Mouse (Mus musculus): ENCODE measurements around the gene Aldh1a1.

The Aldh1a1 gene

DNA sequence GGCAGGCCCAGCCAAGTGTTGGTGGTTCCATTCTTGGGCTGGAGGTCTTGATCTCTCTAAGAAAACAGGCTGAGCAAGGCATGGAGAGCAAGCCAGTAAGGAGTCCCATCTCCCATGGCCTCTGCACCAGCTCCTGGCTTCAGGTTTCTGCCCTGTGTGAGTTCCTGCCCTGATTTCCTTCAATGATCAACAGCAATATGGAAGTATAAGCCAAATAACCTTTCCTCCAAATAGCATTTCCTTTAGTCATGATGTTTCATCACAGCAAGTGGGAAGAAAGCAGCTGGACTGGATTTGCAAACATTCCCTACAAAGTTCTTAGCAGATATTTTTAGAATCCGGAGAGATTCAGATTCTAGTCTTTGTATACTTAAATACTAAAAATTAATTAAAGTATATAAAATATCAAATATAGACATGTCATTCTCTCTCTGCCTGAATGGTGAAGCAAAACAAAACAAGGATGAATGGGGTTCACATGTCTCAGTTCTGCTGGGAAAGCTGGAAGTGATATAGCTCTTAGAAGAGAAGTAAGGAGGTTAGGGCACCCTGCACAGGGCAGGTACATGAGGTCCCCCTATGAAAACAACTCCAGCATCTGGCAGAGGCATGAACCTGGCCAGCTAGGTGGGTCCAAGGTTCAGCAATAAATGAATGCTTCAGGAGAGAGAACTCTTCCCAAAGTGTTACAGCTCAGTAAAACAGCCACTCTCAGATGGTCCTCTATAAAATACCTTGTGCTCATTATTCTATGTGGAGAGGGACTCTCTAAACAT lies 37.6 kb downstream of the Aldh1a1 start:
- Histone ChIP-seq H3K27me3 (ENCODE audit: control insufficient read depth, insufficient read depth, low read length, poor library complexity, severe bottlenecking) (no peaks in the 10 kb centered on the region), H3K36me3 (ENCODE audit: control insufficient read depth, insufficient read depth, low read length, poor library complexity, severe bottlenecking) (no peaks in the 10 kb centered on the region)
- no peak for DNase-seq (ENCODE audit: low read depth, low spot score)

DNA sequence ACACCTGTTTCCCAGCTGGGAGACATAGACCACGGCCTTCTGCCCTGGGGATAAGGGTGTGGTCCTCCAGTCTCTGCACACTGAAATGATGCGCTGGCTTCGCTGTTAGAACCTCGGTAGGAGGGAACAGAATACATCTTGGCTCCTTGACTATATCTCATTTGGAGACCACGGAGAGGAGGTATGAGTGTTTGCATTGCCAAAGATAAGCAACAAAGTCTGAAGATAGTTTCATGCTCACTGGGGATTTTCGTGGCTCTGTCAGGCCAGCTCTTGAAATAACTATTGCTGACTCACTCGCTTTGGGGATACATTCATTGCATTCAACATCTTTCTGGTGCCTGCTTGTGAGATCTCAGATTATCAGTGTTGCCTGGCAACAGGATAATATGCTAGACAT lies 44.0 kb downstream of the Aldh1a1 start:
- H3K36me3 ChIP-seq (ENCODE audit: control insufficient read depth, insufficient read depth, low read length, poor library complexity, severe bottlenecking): no peaks in the 10 kb centered on the region
- DNase-seq (ENCODE audit: low read depth, low spot score): no peak
- no peaks in the 10 kb centered on the region for H3K27me3 ChIP-seq (ENCODE audit: control insufficient read depth, insufficient read depth, low read length, poor library complexity, severe bottlenecking)

DNA sequence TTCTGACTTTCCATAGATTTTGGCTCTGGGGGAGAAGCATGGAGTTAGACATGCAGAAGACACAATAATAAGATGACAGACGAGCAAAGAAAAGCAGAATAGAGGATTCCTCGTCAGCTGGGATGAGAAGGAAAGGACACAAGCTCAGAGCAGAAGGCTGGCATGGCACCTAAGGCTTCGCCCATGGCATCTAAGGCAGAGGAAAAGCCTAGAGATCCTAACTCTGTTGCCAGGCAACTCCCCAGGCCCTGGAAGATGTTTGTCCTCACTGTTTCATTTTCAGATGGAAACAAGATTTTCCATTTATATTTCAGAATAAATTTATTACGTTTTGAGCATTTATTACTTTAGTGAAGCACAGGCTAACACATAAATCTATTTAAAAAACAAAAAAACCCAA lies 48.5 kb downstream of the Aldh1a1 start:
- Histone ChIP-seq H3K36me3 (ENCODE audit: control insufficient read depth, insufficient read depth, low read length, poor library complexity, severe bottlenecking) (no peaks in the 10 kb centered on the region), H3K27me3 (ENCODE audit: control insufficient read depth, insufficient read depth, low read length, poor library complexity, severe bottlenecking) (no peaks in the 10 kb centered on the region)
- DNase-seq (ENCODE audit: low read depth, low spot score): no peak

DNA sequence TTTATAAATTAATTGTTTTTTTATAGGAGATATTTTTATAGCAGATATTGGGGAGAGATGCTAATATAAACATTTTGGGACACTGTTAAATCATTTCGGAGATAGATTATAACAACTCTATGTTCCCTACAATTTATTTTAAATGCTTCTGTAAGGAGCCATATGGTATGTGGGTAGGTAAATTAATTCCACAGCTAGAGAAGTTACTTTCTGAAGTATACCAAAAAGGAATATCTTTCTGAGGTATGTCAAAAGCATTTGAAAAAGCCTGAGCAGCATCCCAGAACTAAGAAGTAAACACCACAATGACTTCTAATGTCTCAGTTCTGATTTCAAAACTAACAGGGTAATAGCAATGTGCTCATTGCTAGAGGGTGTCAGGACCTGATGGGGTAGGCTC lies 49.4 kb downstream of the Aldh1a1 start:
- no peak for DNase-seq (ENCODE audit: low read depth, low spot score)
- Histone ChIP-seq H3K36me3 (ENCODE audit: control insufficient read depth, insufficient read depth, low read length, poor library complexity, severe bottlenecking) (no peaks in the 10 kb centered on the region), H3K27me3 (ENCODE audit: control insufficient read depth, insufficient read depth, low read length, poor library complexity, severe bottlenecking) (no peaks in the 10 kb centered on the region)

DNA sequence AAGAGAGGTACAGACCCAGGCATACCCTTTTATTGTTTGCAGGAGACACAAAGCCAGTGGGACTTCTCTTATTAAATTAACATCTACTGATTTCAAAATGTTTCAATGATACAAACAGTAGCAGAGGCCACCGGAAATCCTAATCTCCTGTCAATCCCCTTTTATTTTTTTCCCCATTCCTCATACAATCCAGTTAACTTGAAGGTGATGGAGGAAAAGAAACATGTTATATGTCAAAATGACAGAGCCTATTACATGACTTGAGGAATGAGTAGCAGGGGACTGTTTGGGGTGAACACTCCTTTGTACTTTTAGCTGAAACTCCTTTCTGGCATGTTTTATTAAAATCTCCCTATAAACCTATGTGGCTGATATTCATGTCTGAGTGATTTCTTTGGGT lies 51.3 kb downstream of the Aldh1a1 start:
- Histone ChIP-seq H3K36me3 (ENCODE audit: control insufficient read depth, insufficient read depth, low read length, poor library complexity, severe bottlenecking) (no peaks in the 10 kb centered on the region), H3K27me3 (ENCODE audit: control insufficient read depth, insufficient read depth, low read length, poor library complexity, severe bottlenecking) (no peaks in the 10 kb centered on the region)
- DNase-seq (ENCODE audit: low read depth, low spot score): no peak

DNA sequence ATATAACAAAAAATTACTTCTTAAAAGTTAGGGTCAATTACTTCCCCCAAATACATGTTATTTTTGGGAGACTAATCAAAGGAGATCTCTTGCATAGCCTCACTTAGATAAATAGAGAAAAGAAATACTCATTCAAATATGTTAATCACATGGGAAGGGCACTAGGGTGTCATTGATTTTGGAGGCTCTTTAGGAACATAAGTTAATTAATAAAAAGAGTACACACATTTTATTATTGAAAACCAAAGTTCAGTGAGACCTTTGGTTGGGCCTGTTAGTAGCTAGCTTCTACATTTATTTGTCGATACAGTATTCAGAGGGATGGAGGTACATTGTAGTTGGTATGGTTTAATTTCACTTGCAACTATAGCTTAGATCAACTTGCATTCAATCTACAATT lies 52.4 kb downstream of the Aldh1a1 start:
- H3K36me3 ChIP-seq (ENCODE audit: control insufficient read depth, insufficient read depth, low read length, poor library complexity, severe bottlenecking): no peaks in the 10 kb centered on the region
- DNase-seq (ENCODE audit: low read depth, low spot score): no peak
- no peaks in the 10 kb centered on the region for H3K27me3 ChIP-seq (ENCODE audit: control insufficient read depth, insufficient read depth, low read length, poor library complexity, severe bottlenecking)

DNA sequence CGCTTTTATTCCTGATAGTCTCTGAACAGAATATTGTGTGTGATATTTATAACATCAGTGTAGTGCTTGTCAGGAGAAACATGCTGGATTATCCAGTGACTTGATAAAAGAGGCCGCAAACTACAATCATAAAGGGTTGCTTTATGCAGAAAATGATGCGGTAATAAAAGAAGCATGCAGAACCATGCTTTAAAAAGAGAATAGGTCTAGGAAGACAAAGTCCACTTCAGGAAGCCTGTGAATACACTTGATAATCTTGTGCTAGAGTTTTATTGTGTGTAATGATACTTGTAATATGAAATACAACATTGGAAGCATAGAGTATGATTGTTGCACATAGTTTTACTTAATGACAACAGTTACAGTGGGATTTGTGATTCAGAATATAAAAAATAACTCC lies 54.5 kb downstream of the Aldh1a1 start:
- H3K27me3 ChIP-seq (ENCODE audit: control insufficient read depth, insufficient read depth, low read length, poor library complexity, severe bottlenecking): no peaks in the 10 kb centered on the region
- H3K36me3 ChIP-seq (ENCODE audit: control insufficient read depth, insufficient read depth, low read length, poor library complexity, severe bottlenecking): no peaks in the 10 kb centered on the region
- DNase-seq (ENCODE audit: low read depth, low spot score): no peak

DNA sequence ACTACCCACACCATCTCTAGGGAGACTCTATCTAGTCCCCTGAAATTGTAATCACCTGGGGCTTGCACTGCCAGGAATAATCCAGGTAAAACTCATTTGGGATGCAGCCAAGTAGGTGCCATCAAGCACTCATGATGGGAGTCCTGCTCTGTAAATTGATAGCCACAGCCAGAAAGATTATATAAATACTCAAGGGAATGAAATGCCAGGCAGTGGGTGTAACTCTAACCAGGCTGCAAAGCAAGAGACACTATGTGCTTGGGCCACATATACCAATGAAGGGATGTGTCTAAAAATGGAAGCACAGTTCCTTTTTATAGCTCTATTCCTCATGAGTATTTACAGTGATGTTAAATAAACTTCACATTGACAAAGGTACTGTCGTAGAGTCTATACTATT lies 56.9 kb downstream of the Aldh1a1 start:
- DNase-seq (ENCODE audit: low read depth, low spot score): no peak
- H3K36me3 ChIP-seq (ENCODE audit: control insufficient read depth, insufficient read depth, low read length, poor library complexity, severe bottlenecking): no peaks in the 10 kb centered on the region
- H3K27me3 ChIP-seq (ENCODE audit: control insufficient read depth, insufficient read depth, low read length, poor library complexity, severe bottlenecking): no peaks in the 10 kb centered on the region

DNA sequence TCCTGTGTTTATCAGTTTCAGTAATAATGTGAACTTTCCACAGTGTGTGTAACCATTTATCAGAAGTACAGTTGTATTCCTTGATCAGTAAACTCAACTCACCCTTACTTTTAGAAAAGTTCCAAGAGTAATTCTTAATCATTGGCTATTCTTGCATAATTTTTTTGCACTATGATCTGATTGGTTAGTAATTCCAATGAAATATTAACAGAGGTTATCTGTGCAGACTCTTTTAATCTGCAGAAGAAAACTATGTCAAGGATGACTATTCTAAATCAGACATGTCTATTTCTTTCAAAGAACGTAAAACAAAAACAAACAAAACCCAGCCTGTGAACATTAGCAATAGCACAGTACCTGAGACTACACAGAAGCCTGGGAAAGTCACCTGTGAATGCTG lies 62.9 kb downstream of the Aldh1a1 start:
- H3K27me3 ChIP-seq (ENCODE audit: control insufficient read depth, insufficient read depth, low read length, poor library complexity, severe bottlenecking): no peaks in the 10 kb centered on the region
- H3K36me3 ChIP-seq (ENCODE audit: control insufficient read depth, insufficient read depth, low read length, poor library complexity, severe bottlenecking): no peaks in the 10 kb centered on the region
- DNase-seq (ENCODE audit: low read depth, low spot score): no peak

DNA sequence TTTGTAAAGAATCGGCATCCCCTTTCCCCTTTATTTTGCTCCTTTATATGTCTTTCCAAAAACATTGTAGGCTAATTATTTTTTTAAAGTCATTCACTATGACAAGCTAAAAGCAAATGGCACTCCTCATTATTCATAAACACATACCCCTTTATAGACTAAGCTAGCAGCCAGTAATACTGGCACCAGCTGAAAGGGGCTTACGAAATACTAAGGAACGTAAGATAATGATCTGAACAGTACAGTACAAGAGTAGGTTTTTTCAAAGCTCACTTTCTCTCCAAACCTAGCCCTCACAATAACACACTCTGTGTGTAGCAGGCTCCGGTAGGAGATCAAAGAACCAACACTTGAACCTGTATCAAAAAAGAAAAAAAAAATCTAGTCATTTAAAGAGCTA lies 64.7 kb downstream of the Aldh1a1 start:
- H3K27me3 ChIP-seq (ENCODE audit: control insufficient read depth, insufficient read depth, low read length, poor library complexity, severe bottlenecking): no peaks in the 10 kb centered on the region

DNA sequence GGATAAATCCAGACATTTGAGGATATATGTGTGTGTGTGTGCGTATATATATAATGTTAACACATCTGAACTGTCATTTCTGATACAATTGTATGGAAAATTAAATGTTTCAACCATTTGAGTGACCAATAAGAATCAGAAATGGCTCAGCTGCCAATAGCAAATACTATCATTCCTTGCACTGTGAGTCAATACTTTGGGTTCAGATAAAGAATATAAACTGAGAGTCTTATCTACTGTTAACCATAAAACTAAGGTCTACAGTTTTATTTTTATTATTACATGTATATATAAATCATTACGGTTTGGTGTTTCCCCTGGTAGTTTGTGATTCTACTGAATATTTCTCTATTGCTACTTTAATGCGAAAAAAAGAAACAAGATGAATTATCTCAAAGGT lies 65.6 kb downstream of the Aldh1a1 start:
- Histone ChIP-seq H3K36me3 (ENCODE audit: control insufficient read depth, insufficient read depth, low read length, poor library complexity, severe bottlenecking) (no peaks in the 10 kb centered on the region), H3K27me3 (ENCODE audit: control insufficient read depth, insufficient read depth, low read length, poor library complexity, severe bottlenecking) (no peaks in the 10 kb centered on the region)
- no peak for DNase-seq (ENCODE audit: low read depth, low spot score)

More for the DNA sequence above, 64.7 kb downstream of the Aldh1a1 start:
- DNase-seq (ENCODE audit: low read depth, low spot score): no peak
- H3K36me3 ChIP-seq (ENCODE audit: control insufficient read depth, insufficient read depth, low read length, poor library complexity, severe bottlenecking): no peaks in the 10 kb centered on the region

DNA sequence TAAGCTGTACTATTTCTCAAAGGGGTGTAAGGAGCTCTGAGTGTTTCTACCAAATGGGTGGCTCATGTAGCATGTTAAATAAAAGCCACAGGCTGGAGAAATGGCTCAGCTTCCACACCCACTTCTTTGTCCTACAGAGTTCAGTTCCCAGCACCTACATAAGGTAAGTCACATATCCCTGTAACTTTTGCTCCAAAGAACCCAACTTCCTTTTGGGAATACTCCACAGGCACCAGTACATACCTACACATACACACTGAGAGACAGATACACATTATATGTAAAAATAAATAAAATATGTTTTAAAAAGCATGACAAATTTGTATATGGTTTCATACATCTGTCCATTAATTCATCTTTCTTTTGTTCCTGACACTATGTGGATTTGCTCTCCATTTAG lies 66.0 kb downstream of the Aldh1a1 start:
- Histone ChIP-seq H3K36me3 (ENCODE audit: control insufficient read depth, insufficient read depth, low read length, poor library complexity, severe bottlenecking) (no peaks in the 10 kb centered on the region), H3K27me3 (ENCODE audit: control insufficient read depth, insufficient read depth, low read length, poor library complexity, severe bottlenecking) (no peaks in the 10 kb centered on the region)
- DNase-seq (ENCODE audit: low read depth, low spot score): no peak

DNA sequence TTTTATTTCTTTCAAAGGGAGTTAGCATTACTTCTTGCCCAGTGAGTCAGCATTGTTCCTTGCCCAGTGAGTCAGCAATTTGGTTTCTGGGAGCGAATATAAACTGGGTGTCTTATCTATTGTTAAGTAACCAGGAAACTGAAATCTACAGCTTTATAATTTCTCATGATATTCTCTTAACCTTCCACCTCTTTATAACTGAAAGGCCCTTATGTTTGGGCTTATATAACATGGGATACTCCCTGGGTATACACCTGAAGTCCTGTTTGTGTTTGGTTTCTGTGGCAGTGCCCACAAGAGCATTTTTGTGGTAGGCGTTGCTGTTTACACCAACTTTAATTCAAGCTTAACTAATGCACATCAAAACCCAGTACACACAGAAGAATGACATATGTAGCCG lies 66.4 kb downstream of the Aldh1a1 start:
- H3K27me3 ChIP-seq (ENCODE audit: control insufficient read depth, insufficient read depth, low read length, poor library complexity, severe bottlenecking): no peaks in the 10 kb centered on the region
- no peak for DNase-seq (ENCODE audit: low read depth, low spot score)

DNA sequence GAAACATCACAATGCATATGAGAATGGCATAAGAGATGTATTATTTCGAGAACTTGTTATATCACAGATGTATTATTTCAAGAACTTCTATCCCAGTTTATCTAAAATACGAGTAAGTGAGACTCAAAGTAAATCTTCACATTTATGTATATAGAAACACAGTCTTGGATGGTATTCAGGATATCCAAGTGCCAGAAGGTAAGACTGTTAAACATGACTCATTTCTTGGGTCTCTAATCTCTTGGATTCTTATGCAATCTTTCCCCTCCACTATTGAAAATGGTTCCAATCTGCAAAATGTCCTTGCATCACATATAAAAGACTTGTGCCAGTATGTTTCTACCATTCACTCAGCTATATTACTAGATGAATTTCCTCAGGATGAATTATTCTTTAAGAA lies 67.4 kb downstream of the Aldh1a1 start:
- no peaks in the 10 kb centered on the region for H3K36me3 ChIP-seq (ENCODE audit: control insufficient read depth, insufficient read depth, low read length, poor library complexity, severe bottlenecking)
- DNase-seq (ENCODE audit: low read depth, low spot score): no peak
- no peaks in the 10 kb centered on the region for H3K27me3 ChIP-seq (ENCODE audit: control insufficient read depth, insufficient read depth, low read length, poor library complexity, severe bottlenecking)

More for the DNA sequence above, 66.4 kb downstream of the Aldh1a1 start:
- no peaks in the 10 kb centered on the region for H3K36me3 ChIP-seq (ENCODE audit: control insufficient read depth, insufficient read depth, low read length, poor library complexity, severe bottlenecking)

DNA sequence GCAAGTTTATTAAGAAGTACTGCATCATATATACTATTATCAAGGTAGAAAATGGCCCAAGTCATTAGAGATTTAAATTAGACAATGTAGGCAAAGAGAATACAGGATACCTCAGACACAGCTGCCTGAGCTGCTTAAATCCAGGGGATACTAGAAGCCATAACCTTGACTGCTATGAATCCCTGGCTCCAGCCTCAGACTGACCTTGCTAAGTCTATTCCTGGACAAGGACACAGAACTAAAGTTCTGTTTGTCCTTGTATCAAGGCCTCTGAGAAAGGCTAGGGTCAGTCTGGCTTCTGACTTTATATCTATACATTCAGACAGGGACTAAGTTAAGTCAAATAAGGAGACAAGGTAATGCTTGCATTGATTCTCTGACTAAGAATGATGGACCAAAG lies 69.9 kb downstream of the Aldh1a1 start:
- H3K27me3 ChIP-seq (ENCODE audit: control insufficient read depth, insufficient read depth, low read length, poor library complexity, severe bottlenecking): no peaks in the 10 kb centered on the region
- DNase-seq (ENCODE audit: low read depth, low spot score): no peak
- no peaks in the 10 kb centered on the region for H3K36me3 ChIP-seq (ENCODE audit: control insufficient read depth, insufficient read depth, low read length, poor library complexity, severe bottlenecking)

DNA sequence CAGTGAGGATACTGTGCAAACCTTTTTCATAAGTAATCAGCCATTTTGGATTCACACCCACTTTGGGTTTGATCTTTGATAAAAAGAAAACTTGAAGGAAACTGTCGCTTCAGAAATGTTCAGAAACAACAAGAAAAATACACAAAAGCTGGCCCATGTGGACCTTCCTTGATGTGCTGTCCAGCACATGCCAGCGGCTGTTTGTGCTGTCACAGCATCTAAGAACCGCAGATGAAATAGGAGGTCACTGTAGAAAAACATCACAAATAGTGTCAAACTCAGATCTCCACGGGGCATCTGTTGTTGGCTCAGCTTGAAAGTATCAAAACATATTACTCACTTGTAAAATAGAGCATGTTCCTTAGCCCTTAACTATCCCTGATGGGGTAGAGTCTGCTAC lies 73.8 kb downstream of the Aldh1a1 start:
- no peaks in the 10 kb centered on the region for H3K36me3 ChIP-seq (ENCODE audit: control insufficient read depth, insufficient read depth, low read length, poor library complexity, severe bottlenecking)
- H3K27me3 ChIP-seq (ENCODE audit: control insufficient read depth, insufficient read depth, low read length, poor library complexity, severe bottlenecking): no peaks in the 10 kb centered on the region
- no peak for DNase-seq (ENCODE audit: low read depth, low spot score)

Measured in splenic B cell, adult 2 months (primary cell).